Mouse (Mus musculus) spleen, adult 10 weeks (tissue): ENCODE results near the gene Gpatch2l. TPM values are rescaled to one million over a fixed set of nuclear protein-coding genes. Genes with fewer than 3 reads are reported as not detected.

Experiments used
- polyA plus RNA-seq: library from polyadenylated mRNA; stranded (reverse); fragments of 350-450 nt; fragmentation: Illumina TruSeq; extraction: RNeasy Lipid Tissue Mini Kit (QIAGEN cat#74804); gene quantifications from one replicate; pipeline ENCODE4 v1.2.3, GENCODE M21; 2015; ENCODE audit warnings: low replicate concordance; ENCODE audit not compliant: insufficient read depth

Gene Gpatch2l
- 26.8 TPM for polyA plus RNA-seq

DNA sequence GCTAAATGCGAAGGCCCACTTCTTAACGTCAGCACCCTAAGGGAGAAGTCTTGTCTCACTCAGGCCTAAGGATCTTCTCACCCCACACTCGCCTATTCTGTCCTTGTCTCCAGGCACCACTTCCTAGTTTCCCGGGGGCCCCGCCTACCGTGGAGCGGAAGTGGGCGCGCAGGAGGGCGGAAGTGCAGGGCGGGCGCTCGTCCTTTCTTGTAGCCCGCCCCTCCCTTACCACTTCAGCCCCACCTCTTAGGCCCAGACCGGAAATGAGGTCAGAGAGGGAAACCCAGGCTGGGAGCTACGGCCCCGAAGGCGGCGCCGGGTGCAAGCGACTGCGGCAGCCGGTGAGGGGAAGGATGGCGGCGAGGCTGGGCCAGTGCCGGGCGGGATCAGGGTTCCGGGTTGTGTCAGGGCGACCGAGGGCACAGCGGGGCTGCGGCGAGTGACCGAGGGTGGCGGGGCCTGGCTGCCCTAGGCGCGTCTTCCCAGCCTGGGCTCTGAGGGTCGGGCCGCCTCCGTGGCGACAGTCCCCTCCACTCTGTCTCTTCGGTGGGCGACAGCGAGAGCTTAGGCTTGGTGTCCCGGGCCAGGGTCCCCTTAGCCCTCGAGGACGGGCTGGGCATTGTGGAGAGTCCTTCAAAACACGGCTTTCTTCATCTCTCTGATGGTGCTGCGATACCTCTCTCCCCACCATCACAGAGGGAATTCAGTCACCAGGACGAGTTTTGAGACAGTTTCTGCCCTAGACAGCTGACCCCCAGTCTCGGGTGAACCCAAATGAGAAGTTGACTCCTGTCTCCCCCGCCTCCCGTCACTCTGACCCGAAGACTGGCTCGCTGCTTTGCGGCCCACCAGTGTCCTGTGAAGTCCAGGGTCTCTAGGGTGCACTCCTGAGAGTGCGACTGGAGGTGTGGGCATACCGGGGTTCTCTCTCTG lies at the start of gene Gpatch2l:
TSS of gene Gpatch2l (plus strand) at position 255 of the 933 bp plus-strand sequence.

Other genes starting within 250 kb of the Gpatch2l start
- 2.7 TPM for gene Tgfb3, start 162.8 kb upstream of the Gpatch2l start, polyA plus RNA-seq
- gene Ift43, start 159.3 kb upstream of the Gpatch2l start, polyA plus RNA-seq = 9.2 TPM
- not detected for gene Esrrb, start 119.3 kb downstream of the Gpatch2l start, polyA plus RNA-seq